In genomic region chr17:29180406-29181127, GRCm38 (mm10) we compare ENCODE assay signal across 23 mouse cellular contexts. TPM values are rescaled to one million over a fixed set of nuclear protein-coding genes. Genes with fewer than 3 reads are reported as not detected.
DNase-seq lines count a peak whose midpoint lies in the region; ATAC-seq and TF ChIP-seq lines count a peak whose summit lies in the region.
"Had no signal": no experiment of that assay in that cellular context is flagged by ENCODE, and none has a peak within 500 bp of the region (broad histone marks: within the 10 kb centered on the region; RNA-seq: fewer than 3 reads in every experiment).

No protein-coding gene starts in this region.

- no peak for TF ChIP-seq CTCF in lung, postnatal 0 days (IDR thresholded peaks at IDR 0.05)
- TF ChIP-seq CTCF in stomach, postnatal 0 days (IDR thresholded peaks at IDR 0.05; ENCODE audit: low read depth), result no peak

- 35% methylated on average over 4 of the region's 4 CpGs for WGBS in lung, embryonic 16.5 days
- WGBS in lung, postnatal 0 days, result 20% methylated on average over 4 of the region's 4 CpGs
- 33% methylated on average over 4 of the region's 4 CpGs for WGBS in stomach, postnatal 0 days
- WGBS in hindbrain, embryonic 14.5 days, result 76% methylated on average over 4 of the region's 4 CpGs

- no peak overlapping the region for H3K4me3 ChIP-seq in lung, embryonic 16.5 days (ENCODE audit: low read length)
- no peak overlapping the region for H3K4me3 ChIP-seq in lung, postnatal 0 days (ENCODE audit: low read depth, low read length)
- H3K4me3 ChIP-seq in stomach, postnatal 0 days (ENCODE audit: low read depth, low read length), result no peak overlapping the region
- no peak overlapping the region for H3K4me3 ChIP-seq in hindbrain, embryonic 14.5 days (replicated peaks; ENCODE audit: low read length)
- H3K4me3 ChIP-seq: erythroblast, embryonic 14.5 days; forebrain, embryonic 13.5 days; hindbrain, embryonic 12.5 days; layer of hippocampus, adult 2 months; limb, embryonic 15.5 days; liver, embryonic 15.5 days; midbrain, embryonic 12.5 days had no signal

- no peak for DNase-seq in lung, postnatal 4 days
- DNase-seq in NIH3T3 (ENCODE audit: low read depth), result peak; percentile 79
- DNase-seq in lung, postnatal 0 days (ENCODE audit: low spot score), result peak; percentile 55
- DNase-seq in stomach, postnatal 0 days (ENCODE audit: low spot score), result no peak
- DNase-seq in hindbrain, embryonic 14.5 days (ENCODE audit: low spot score), result no peak
- DNase-seq in gastrocnemius, adult 8-10 months (ENCODE audit: low spot score in 2 of 2), result no peak
- DNase-seq: adrenal gland, adult 2 months; cerebellum, adult 9-10 months; gastrocnemius, postnatal 36 days; heart, postnatal 14 days; kidney, adult 11 months; kidney, postnatal 10 days; right cerebral cortex, adult 18-20 months had no signal

- H3K9me3 ChIP-seq in lung, embryonic 16.5 days (ENCODE audit: control insufficient read depth, low read length), result no peaks in the 10 kb centered on the region
- H3K9me3 ChIP-seq in lung, postnatal 0 days (ENCODE audit: low read length), result no peaks in the 10 kb centered on the region
- H3K9me3 ChIP-seq in stomach, postnatal 0 days (ENCODE audit: control insufficient read depth, low read length), result no peaks in the 10 kb centered on the region
- no peaks in the 10 kb centered on the region for H3K9me3 ChIP-seq in hindbrain, embryonic 14.5 days (ENCODE audit: control insufficient read depth, low read length)
- H3K9me3 ChIP-seq: forebrain, embryonic 13.5 days; hindbrain, embryonic 12.5 days; limb, embryonic 15.5 days; liver, embryonic 15.5 days; midbrain, embryonic 12.5 days had no signal

- no peak overlapping the region for H3K4me2 ChIP-seq in lung, embryonic 16.5 days (ENCODE audit: low read depth, low read length)
- H3K4me2 ChIP-seq in lung, postnatal 0 days (replicated peaks; ENCODE audit: low read depth, low read length), result no peak overlapping the region
- H3K4me2 ChIP-seq in stomach, postnatal 0 days (replicated peaks; ENCODE audit: low read depth), result no peak overlapping the region
- no peak overlapping the region for H3K4me2 ChIP-seq in hindbrain, embryonic 14.5 days (replicated peaks)
- H3K4me2 ChIP-seq: forebrain, embryonic 13.5 days; hindbrain, embryonic 12.5 days; limb, embryonic 15.5 days; liver, embryonic 15.5 days; midbrain, embryonic 12.5 days had no signal

- peak; percentile 41; the same call in 1 of the 2 replicates for ATAC-seq in lung, embryonic 16.5 days (ENCODE audit: low read depth)
- ATAC-seq in lung, postnatal 0 days, result peak; percentile 43
- ATAC-seq in stomach, postnatal 0 days (ENCODE audit: low FRiP score, low TSS enrichment), result no peak
- ATAC-seq in hindbrain, embryonic 14.5 days (ENCODE audit: low FRiP score), result no peak
- ATAC-seq: CD4-positive, CD25-positive, alpha-beta regulatory T cell, adult 4 months; forebrain, embryonic 13.5 days had no signal

- no peaks in the 10 kb centered on the region for H3K36me3 ChIP-seq in lung, embryonic 16.5 days (ENCODE audit: control insufficient read depth, insufficient read depth, low read length)
- no peaks in the 10 kb centered on the region for H3K36me3 ChIP-seq in lung, postnatal 0 days (ENCODE audit: insufficient read depth, low read length)
- H3K36me3 ChIP-seq in stomach, postnatal 0 days (ENCODE audit: control insufficient read depth, insufficient read depth, low read length), result no peaks in the 10 kb centered on the region
- no peaks in the 10 kb centered on the region for H3K36me3 ChIP-seq in hindbrain, embryonic 14.5 days (replicated peaks; ENCODE audit: control insufficient read depth, insufficient read depth)
- H3K36me3 ChIP-seq: hindbrain, embryonic 12.5 days; limb, embryonic 15.5 days; liver, embryonic 15.5 days; midbrain, embryonic 12.5 days had no signal

- peaks cover 13% of the 10 kb centered on the region; the same call in 1 of the 2 replicates for H3K4me1 ChIP-seq in lung, embryonic 16.5 days (replicated peaks; ENCODE audit: control insufficient read depth, insufficient read depth, low read length)
- H3K4me1 ChIP-seq in lung, postnatal 0 days (ENCODE audit: insufficient read depth, low read depth, low read length), result 0 out of 2 replicates have a peak, but pooled peaks cover 2% of the 10 kb centered on the region
- no peaks in the 10 kb centered on the region for H3K4me1 ChIP-seq in stomach, postnatal 0 days (replicated peaks; ENCODE audit: control insufficient read depth, insufficient read depth)
- peaks cover 15% of the 10 kb centered on the region for H3K4me1 ChIP-seq in hindbrain, embryonic 14.5 days (replicated peaks; ENCODE audit: control insufficient read depth, insufficient read depth, low read length)
- H3K4me1 ChIP-seq: liver, embryonic 15.5 days had no signal

- TF ChIP-seq EP300 in lung, postnatal 0 days (IDR thresholded peaks at IDR 0.05), result peak; percentile 45; the same call in 1 of the 2 replicates
- TF ChIP-seq EP300 in stomach, postnatal 0 days (optimal IDR thresholded peaks at IDR 0.05), result no peak

- H3K27ac ChIP-seq in lung, embryonic 16.5 days (ENCODE audit: low read length), result peak overlapping the region; percentile 4; the same call in 1 of the 2 replicates
- no peak overlapping the region for H3K27ac ChIP-seq in lung, postnatal 0 days (ENCODE audit: low read length)
- H3K27ac ChIP-seq in stomach, postnatal 0 days (replicated peaks), result peak overlapping the region; percentile 9; the same call in 1 of the 2 replicates
- no peak overlapping the region for H3K27ac ChIP-seq in hindbrain, embryonic 14.5 days
- H3K27ac ChIP-seq: forebrain, embryonic 13.5 days; hindbrain, embryonic 12.5 days; layer of hippocampus, adult 2 months; limb, embryonic 15.5 days; liver, embryonic 15.5 days; midbrain, embryonic 12.5 days had no signal

- no peaks in the 10 kb centered on the region for H3K27me3 ChIP-seq in lung, embryonic 16.5 days (ENCODE audit: control insufficient read depth, insufficient read depth, low read depth, low read length)
- H3K27me3 ChIP-seq in lung, postnatal 0 days (replicated peaks; ENCODE audit: insufficient read depth, low read length), result no peaks in the 10 kb centered on the region
- no peaks in the 10 kb centered on the region for H3K27me3 ChIP-seq in stomach, postnatal 0 days (ENCODE audit: control insufficient read depth, insufficient read depth, low read length)
- H3K27me3 ChIP-seq in hindbrain, embryonic 14.5 days (ENCODE audit: control insufficient read depth, insufficient read depth, low read length), result no peaks in the 10 kb centered on the region
- H3K27me3 ChIP-seq: forebrain, embryonic 13.5 days; hindbrain, embryonic 12.5 days; limb, embryonic 15.5 days; liver, embryonic 15.5 days had no signal

- H3K9ac ChIP-seq in lung, embryonic 16.5 days (ENCODE audit: low read length), result no peak overlapping the region
- H3K9ac ChIP-seq in lung, postnatal 0 days (replicated peaks; ENCODE audit: low read depth), result no peak overlapping the region
- no peak overlapping the region for H3K9ac ChIP-seq in stomach, postnatal 0 days (ENCODE audit: low read length)
- H3K9ac ChIP-seq in hindbrain, embryonic 14.5 days, result no peak overlapping the region
- H3K9ac ChIP-seq: forebrain, embryonic 13.5 days; hindbrain, embryonic 12.5 days; limb, embryonic 15.5 days; liver, embryonic 15.5 days; midbrain, embryonic 12.5 days had no signal

RNA-seq across cellular contexts. Expression of gene Cpne5, which starts 57.4 kb away (rescaled TPM):
- polyA plus RNA-seq in lung, embryonic 16.5 days (2015; fragmentation: Nextera tagmentation; extraction: Ambion mirVana), result 3.6 and 5.0 TPM in 2 replicates
- polyA plus RNA-seq in lung, postnatal 0 days (2015; fragmentation: Nextera tagmentation; extraction: Ambion mirVana), result 0.57 and 0.63 TPM in 2 replicates
- polyA plus RNA-seq in stomach, postnatal 0 days (2015; fragmentation: Nextera tagmentation; extraction: Ambion mirVana), result 4.8 and 5.3 TPM in 2 replicates
- polyA plus RNA-seq in hindbrain, embryonic 14.5 days (2014; fragmentation: Nextera tagmentation; extraction: Ambion mirVana), result 38.1 and 42.8 TPM in 2 replicates
- not detected for total RNA-seq in gastrocnemius, adult 8-10 months (2022)
- total RNA-seq: gastrocnemius, postnatal 36 days; monocyte, adult 5-6 weeks had no signal

Comparison
In these comparisons a context has a peak if more than half of its experiments do, and no peak if none do; other contexts are left out.
1. H3K27ac ChIP-seq: peak in lung, embryonic 16.5 days (single experiment) and stomach, postnatal 0 days (single experiment); none in lung, postnatal 0 days (single experiment) and hindbrain, embryonic 14.5 days (single experiment).
2. DNase-seq: peak in NIH3T3 (single experiment) and lung, postnatal 0 days (single experiment); none in lung, postnatal 4 days (0 of 2), stomach, postnatal 0 days (single experiment), hindbrain, embryonic 14.5 days (single experiment) and gastrocnemius, adult 8-10 months (0 of 2).
3. ATAC-seq: peak in lung, embryonic 16.5 days (single experiment) and lung, postnatal 0 days (single experiment); none in stomach, postnatal 0 days (single experiment) and hindbrain, embryonic 14.5 days (single experiment).